Mouse (Mus musculus): ENCODE data around the gene Klf8.

DNA sequence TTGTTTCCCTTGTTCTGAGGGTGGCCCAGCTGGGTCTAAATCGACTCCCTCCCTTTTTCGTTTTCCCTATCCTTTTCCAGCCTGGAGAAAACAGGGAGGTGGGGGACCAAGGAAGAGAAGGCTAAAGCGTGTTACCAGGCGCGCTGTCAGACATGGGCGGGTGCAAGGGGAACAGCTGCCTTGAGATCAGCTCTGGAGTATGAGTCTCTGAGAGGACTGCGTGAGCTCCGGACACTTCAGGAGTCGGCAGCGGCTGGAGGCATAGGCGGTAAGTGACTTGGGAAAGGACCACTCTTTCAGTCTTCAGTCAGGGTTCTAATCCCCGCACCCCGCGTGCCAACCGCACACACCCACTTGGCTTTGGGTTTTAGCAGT lies 122.9 kb downstream of the Klf8 start:
- TF ChIP-seq CTCF (IDR thresholded peaks at IDR 0.05; ENCODE audit: insufficient read depth, low read length) (no peak), POLR2A (IDR thresholded peaks at IDR 0.05; ENCODE audit: borderline replicate concordance, extremely low read depth, low read depth, low read length) (no peak)
